Mouse (Mus musculus) liver, postnatal 0 days (tissue): Measurements from ENCODE around the gene Kiss1r. TPM values are rescaled to one million over a fixed set of nuclear protein-coding genes. Genes with fewer than 3 reads are reported as not detected.

ENCODE experiments used
- ATAC-seq: fragments of 200-750 bp; cut with Nextera tagmentation; 2 replicates; pipeline ENCODE4 v1.8.0; 2017; ENCODE audit warnings: mild to moderate bottlenecking, moderate library complexity
- DNase-seq: peaks from one replicate; pipeline ENCODE4 v3.0.0-alpha.2; 2016
- H3K27ac ChIP-seq: fragments of 300-500 bp; sonication (generic); 2 replicates; pipeline ENCODE4 v1.5.1; 2014; ENCODE audit warnings: antibody characterized with exemption, moderate library complexity, mild to moderate bottlenecking, low read depth
- H3K27me3 ChIP-seq: fragments of 300-500 bp; sonication (generic); 2 replicates; pipeline ENCODE4 v1.6.1; 2014; ENCODE audit warnings: low read length, control low read depth, mixed read lengths; ENCODE audit not compliant: insufficient read depth
- H3K36me3 ChIP-seq: fragments of 300-500 bp; sonication (generic); replicated peaks from 2 replicates; pipeline ENCODE4 v1.6.1; 2014; ENCODE audit warnings: mild to moderate bottlenecking, control low read depth, low read length, moderate library complexity, mixed read lengths; ENCODE audit not compliant: insufficient read depth
- H3K4me1 ChIP-seq: fragments of 300-500 bp; sonication (generic); 2 replicates; pipeline ENCODE4 v1.6.1; 2014; ENCODE audit warnings: antibody characterized with exemption, mild to moderate bottlenecking, control low read depth; ENCODE audit not compliant: insufficient read depth
- H3K4me2 ChIP-seq: fragments of 300-500 bp; sonication (generic); 2 replicates; pipeline ENCODE4 v1.6.1; 2014; ENCODE audit warnings: low read depth, mild to moderate bottlenecking, low read length, moderate library complexity, mixed read lengths
- H3K4me3 ChIP-seq: fragments of 300-500 bp; sonication (generic); 2 replicates; pipeline ENCODE4 v1.5.1; 2014; ENCODE audit warnings: low read depth, low read length
- H3K9ac ChIP-seq: fragments of 300-500 bp; sonication (generic); replicated peaks from 2 replicates; pipeline ENCODE4 v1.6.1; 2014; ENCODE audit warnings: mild to moderate bottlenecking, moderate library complexity
- H3K9me3 ChIP-seq: fragments of 300-500 bp; sonication (generic); 2 replicates; pipeline ENCODE4 v1.6.1; 2016; ENCODE audit warnings: mild to moderate bottlenecking, control low read depth, low read length, mixed read lengths
- CTCF ChIP-seq: sonication (generic); IDR thresholded peaks from 2 replicates; pipeline ENCODE4 v1.5.1; 2016; ENCODE audit warnings: antibody characterized with exemption, low read depth
- EP300 ChIP-seq: IDR thresholded peaks from 2 replicates; pipeline ENCODE4 v1.6.1; 2016; ENCODE audit warnings: antibody characterized with exemption, low read depth, mild to moderate bottlenecking
- WGBS: fragments of 180-500 bp; shearing (Covaris S2); extraction: QIAGEN DNeasy Blood & Tissue Kit; methylation state at CpG from one replicate; pipeline ENCODE4 v1.1.7; 2014; ENCODE audit not compliant: insufficient replicate concordance; 5-methylcytosine and 5-hydroxymethylcytosine counted together
- polyA plus RNA-seq: library from polyadenylated mRNA; unstranded; fragments of >200 nt; fragmentation: Nextera tagmentation; extraction: Ambion mirVana; gene quantifications from 2 replicates; pipeline ENCODE4 v1.2.1, GENCODE M21; 2015

Kiss1r gene
- polyA plus RNA-seq, 1 experiment from 2014 or later: 0.34 TPM

DNA sequence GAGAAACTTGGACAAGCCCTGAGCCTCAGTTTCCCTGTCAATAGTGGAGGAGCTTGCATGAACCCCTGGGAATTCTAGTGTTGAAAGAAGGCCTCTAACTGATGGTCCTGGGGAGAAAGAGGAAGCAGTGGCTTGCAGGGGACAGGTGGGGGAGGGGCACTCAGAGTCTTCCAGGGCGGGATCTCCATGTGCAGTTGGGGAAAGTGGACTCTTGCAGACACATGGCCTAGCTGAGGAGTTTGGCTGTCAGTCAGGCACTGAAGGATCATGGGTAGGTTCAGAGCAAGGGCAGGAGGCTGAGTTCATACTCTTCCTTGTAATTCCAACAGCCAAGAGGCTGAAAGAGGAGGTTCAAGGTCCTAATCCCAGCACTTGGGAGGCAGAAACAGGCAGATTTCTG, 39.6 kb upstream of the Kiss1r start:
- Histone ChIP-seq H3K9me3 (no peaks in the 10 kb centered on the region), H3K27me3 (peaks cover 18% of the 10 kb centered on the region), H3K36me3 (no peaks in the 10 kb centered on the region), H3K4me2 (peak overlapping the region; percentile 55; the same call in 1 of the 2 replicates), H3K4me1 (peaks cover 56% of the 10 kb centered on the region), H3K9ac (no peak overlapping the region), H3K27ac (peak overlapping the region; percentile 67), H3K4me3 (no peak overlapping the region)
- DNase-seq (peak; percentile 67), ATAC-seq (no peak)
- 33% methylated on average over 1 of the region's 1 CpGs for WGBS
- TF ChIP-seq CTCF (no peak), EP300 (no peak)

DNA sequence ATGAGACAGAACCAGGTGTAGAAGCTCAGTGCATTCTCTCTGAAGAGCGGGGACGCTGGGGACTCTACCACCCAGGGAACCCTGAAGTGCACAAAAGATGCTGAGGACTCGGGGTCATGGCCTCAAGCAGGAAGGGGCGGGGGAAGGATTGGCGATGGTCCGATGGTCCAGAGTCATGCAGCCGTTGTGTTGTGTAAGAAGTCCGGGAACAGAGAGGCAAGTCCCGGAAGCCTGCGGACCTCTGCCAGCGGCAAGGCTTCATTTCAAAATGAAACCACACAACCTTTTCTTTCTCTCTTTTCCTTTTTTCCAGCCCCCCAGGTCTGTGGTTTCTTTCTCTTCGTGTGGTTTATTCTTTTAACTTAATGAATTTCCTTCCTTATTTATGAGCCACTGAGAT, 39.0 kb upstream of the Kiss1r start:
- 0 out of 2 replicates have a peak overlapping the region, but pooled peaks have one; percentile 0 for H3K4me3 ChIP-seq
- no peaks in the 10 kb centered on the region for H3K9me3 ChIP-seq
- DNase-seq: peak; percentile 74
- peaks cover 62% of the 10 kb centered on the region for H3K4me1 ChIP-seq
- H3K27ac ChIP-seq: peak overlapping the region; percentile 67
- TF ChIP-seq CTCF (no peak), EP300 (peak; percentile 60; the same call in 1 of the 2 replicates)
- H3K9ac ChIP-seq: no peak overlapping the region
- no peaks in the 10 kb centered on the region for H3K36me3 ChIP-seq
- WGBS: 7% methylated on average over 12 of the region's 12 CpGs
- peaks cover 20% of the 10 kb centered on the region for H3K27me3 ChIP-seq
- H3K4me2 ChIP-seq: peak overlapping the region; percentile 55
- ATAC-seq: peak; percentile 46

DNA sequence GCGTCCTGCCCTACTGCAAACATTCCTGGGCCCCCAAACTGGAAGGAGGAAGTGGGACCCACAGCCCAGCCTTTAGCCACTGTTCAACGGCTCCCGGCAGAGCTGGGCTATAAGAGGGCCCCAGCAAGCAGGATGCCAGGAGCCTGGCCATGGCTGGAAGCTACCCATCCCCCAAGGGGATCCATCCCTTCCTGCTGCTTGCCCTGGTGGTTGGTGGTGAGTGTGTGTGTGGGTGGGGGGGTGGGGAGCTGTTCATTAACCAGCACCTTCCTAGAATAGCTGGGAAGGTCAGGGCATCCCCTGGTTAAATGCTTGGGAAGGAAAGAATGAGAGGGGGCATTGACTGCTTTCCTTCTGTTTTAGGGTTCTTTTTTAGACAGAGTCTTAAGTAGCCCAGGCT, 37.2 kb upstream of the Kiss1r start:
- H3K27me3 ChIP-seq: peaks cover 9% of the 10 kb centered on the region; the same call in 1 of the 2 replicates

DNA sequence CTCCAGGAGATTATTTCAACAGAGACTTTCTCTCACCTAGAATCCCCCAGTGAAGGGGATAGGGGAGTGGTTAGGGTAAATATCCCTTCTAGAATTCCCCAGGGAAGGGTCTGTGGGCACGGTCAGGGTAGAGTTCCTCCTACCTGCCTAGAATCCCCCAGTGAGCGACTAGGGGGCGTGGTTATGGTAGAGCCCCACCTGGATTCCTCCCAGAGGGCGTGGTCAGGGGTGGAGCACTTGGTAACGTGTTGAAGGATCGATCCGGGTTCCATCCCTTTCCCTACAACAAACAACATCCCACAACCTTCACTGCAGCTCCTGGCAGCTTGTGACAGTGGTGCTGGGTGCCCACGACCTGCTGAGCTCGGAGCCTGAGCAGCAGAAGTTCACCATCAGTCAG, 36.0 kb upstream of the Kiss1r start:
- ATAC-seq (peak; percentile 38), DNase-seq (peak; percentile 81)
- peak overlapping the region; percentile 23 for H3K4me3 ChIP-seq
- H3K36me3 ChIP-seq: no peaks in the 10 kb centered on the region
- no peaks in the 10 kb centered on the region for H3K9me3 ChIP-seq
- H3K4me1 ChIP-seq: peaks cover 69% of the 10 kb centered on the region
- no peak overlapping the region for H3K27ac ChIP-seq
- peak overlapping the region; percentile 47 for H3K4me2 ChIP-seq
- TF ChIP-seq CTCF: no peak
- no peak for TF ChIP-seq EP300
- 0 out of 2 replicates have a peak, but pooled peaks cover 8% of the 10 kb centered on the region for H3K27me3 ChIP-seq
- 12% methylated on average over 9 of the region's 9 CpGs for WGBS
- peak overlapping the region; percentile 23; the same call in 1 of the 2 replicates for H3K9ac ChIP-seq

More for the DNA sequence above, 37.2 kb upstream of the Kiss1r start:
- H3K4me1 ChIP-seq: peaks cover 66% of the 10 kb centered on the region
- H3K9ac ChIP-seq: no peak overlapping the region
- TF ChIP-seq EP300: no peak
- TF ChIP-seq CTCF: no peak
- no peak overlapping the region for H3K4me3 ChIP-seq
- H3K36me3 ChIP-seq: no peaks in the 10 kb centered on the region
- WGBS: 10% methylated on average over 3 of the region's 3 CpGs
- H3K9me3 ChIP-seq: no peaks in the 10 kb centered on the region
- H3K4me2 ChIP-seq: peak overlapping the region; percentile 47; the same call in 1 of the 2 replicates
- H3K27ac ChIP-seq: peak overlapping the region; percentile 8; the same call in 1 of the 2 replicates
- peak; percentile 28; the same call in 1 of the 2 replicates for ATAC-seq
- DNase-seq: peak; percentile 62

DNA sequence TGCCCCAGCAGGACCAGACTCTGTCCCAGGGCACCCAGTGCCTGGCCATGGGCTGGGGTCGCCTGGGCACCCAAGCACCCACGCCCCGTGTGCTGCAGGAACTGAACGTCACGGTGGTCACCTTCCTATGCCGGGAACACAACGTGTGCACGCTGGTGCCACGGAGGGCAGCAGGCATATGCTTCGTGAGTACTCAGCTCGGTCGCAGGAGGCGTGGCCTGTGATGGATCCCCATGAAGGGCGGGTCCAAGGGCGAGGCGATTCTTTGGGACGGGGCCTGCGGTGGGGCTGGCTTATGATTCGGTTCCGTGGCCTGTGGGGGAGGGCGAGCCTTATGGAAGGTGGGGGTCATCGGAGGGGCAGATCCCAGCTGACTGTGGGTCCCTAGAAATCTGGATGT, 34.8 kb upstream of the Kiss1r start:
- Histone ChIP-seq H3K4me3 (peak overlapping the region; percentile 15), H3K27ac (0 out of 2 replicates have a peak overlapping the region, but pooled peaks have one; percentile 2), H3K27me3 (0 out of 2 replicates have a peak, but pooled peaks cover 8% of the 10 kb centered on the region), H3K36me3 (no peaks in the 10 kb centered on the region), H3K4me1 (peaks cover 66% of the 10 kb centered on the region), H3K4me2 (peak overlapping the region; percentile 47), H3K9me3 (no peaks in the 10 kb centered on the region), H3K9ac (no peak overlapping the region)
- DNase-seq: peak; percentile 66
- WGBS: 7% methylated on average over 22 of the region's 22 CpGs
- no peak for ATAC-seq
- TF ChIP-seq CTCF: no peak

DNA sequence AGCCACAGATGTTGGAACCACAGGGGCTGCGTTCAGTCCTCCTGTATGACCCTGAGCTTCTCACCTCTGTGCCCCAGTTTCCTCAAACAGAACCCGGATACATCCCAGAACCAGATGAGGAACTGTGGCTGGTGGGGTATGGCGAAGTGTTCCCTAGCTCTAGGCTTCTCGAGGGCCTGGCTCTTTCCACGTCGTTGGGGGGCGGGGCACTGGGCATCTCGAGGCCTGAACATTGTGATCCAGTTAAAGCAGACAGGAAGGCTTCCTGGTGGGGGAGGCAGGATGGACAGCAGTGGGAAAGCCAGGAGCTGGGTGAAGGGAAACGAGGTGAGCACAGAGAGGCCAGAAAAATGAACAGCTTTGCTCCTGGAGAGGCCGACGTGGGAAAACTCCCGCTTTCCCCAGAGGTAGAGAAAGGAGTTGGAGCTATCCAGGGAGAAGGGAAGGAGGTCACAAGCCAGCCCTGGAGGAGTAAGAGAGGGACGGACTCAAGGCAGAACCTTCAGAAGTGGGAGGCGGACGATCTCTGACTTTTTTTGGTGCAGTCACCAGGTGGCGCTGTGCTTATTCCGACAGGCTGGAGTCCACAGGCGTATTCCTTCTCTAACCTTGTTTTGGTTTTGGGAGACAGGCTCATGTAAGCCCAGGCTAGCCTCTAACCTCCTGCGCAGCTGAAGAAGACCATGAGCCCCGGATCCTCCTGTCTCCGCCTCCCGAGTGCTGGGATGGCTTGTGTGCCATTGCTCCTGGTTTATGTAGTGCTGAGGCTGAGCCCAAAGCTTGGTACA, 33.3 kb upstream of the Kiss1r start:
- DNase-seq (peak; percentile 86), ATAC-seq (peak; percentile 34)
- Histone ChIP-seq H3K9ac (no peak overlapping the region), H3K4me3 (no peak overlapping the region), H3K9me3 (no peaks in the 10 kb centered on the region), H3K27me3 (0 out of 2 replicates have a peak, but pooled peaks cover 8% of the 10 kb centered on the region), H3K4me1 (peaks cover 53% of the 10 kb centered on the region), H3K36me3 (no peaks in the 10 kb centered on the region), H3K27ac (peak overlapping the region; percentile 48; the same call in 1 of the 2 replicates), H3K4me2 (peak overlapping the region; percentile 48)
- WGBS: 15% methylated on average over 22 of the region's 22 CpGs
- TF ChIP-seq EP300: no peak
- peak; percentile 87 for TF ChIP-seq CTCF
